Mouse (Mus musculus) hindbrain, postnatal 0 days (tissue): ENCODE data around the gene Man2a2. TPM values are rescaled to one million over a fixed set of nuclear protein-coding genes. Genes with fewer than 3 reads are reported as not detected.

Experiments
- ATAC-seq: fragments of 200-750 bp; cut with Nextera tagmentation; 2 replicates; pipeline ENCODE4 v1.8.0; 2017; ENCODE audit warnings: mild to moderate bottlenecking, moderate TSS enrichment, moderate library complexity
- DNase-seq: peaks from one replicate; pipeline ENCODE4 v3.0.0-alpha.2; 2015; ENCODE audit warnings: low spot score
- H3K27ac ChIP-seq: fragments of 300-500 bp; sonication (generic); 2 replicates; pipeline ENCODE4 v1.5.1; 2014; ENCODE audit warnings: mild to moderate bottlenecking
- H3K27me3 ChIP-seq: fragments of 300-500 bp; sonication (generic); 2 replicates; pipeline ENCODE4 v1.6.1; 2014; ENCODE audit warnings: low read length, mixed read lengths; ENCODE audit not compliant: insufficient read depth
- H3K36me3 ChIP-seq: fragments of 300-500 bp; sonication (generic); 2 replicates; pipeline ENCODE4 v1.6.1; 2014; ENCODE audit warnings: low read length, mixed read lengths; ENCODE audit not compliant: insufficient read depth
- H3K4me1 ChIP-seq: fragments of 300-500 bp; sonication (generic); 2 replicates; pipeline ENCODE4 v1.6.1; 2014; ENCODE audit warnings: antibody characterized with exemption, low read length, mixed read lengths; ENCODE audit not compliant: insufficient read depth
- H3K4me2 ChIP-seq: fragments of 300-500 bp; sonication (generic); 2 replicates; pipeline ENCODE4 v1.6.1; 2014; ENCODE audit warnings: low read depth, mild to moderate bottlenecking, low read length, moderate library complexity, mixed read lengths
- H3K4me3 ChIP-seq: fragments of 300-500 bp; sonication (generic); 2 replicates; pipeline ENCODE4 v1.5.1; 2014; ENCODE audit warnings: low read length
- H3K9ac ChIP-seq: fragments of 300-500 bp; sonication (generic); replicated peaks from 2 replicates; pipeline ENCODE4 v1.6.1; 2014; ENCODE audit warnings: mild to moderate bottlenecking, low read length, moderate library complexity, mixed read lengths
- H3K9me3 ChIP-seq: fragments of 300-500 bp; sonication (generic); 2 replicates; pipeline ENCODE4 v1.6.1; 2016; ENCODE audit warnings: low read length, mixed read lengths
- CTCF ChIP-seq: IDR thresholded peaks from 2 replicates; pipeline ENCODE4 v1.5.1; 2016; ENCODE audit warnings: antibody characterized with exemption, control low read depth, low read depth
- WGBS: fragments of 180-500 bp; shearing (Covaris S2); extraction: QIAGEN DNeasy Blood & Tissue Kit; methylation state at CpG from one replicate; pipeline ENCODE4 v1.1.7; 2014; 5-methylcytosine and 5-hydroxymethylcytosine counted together
- polyA plus RNA-seq: library from polyadenylated mRNA; unstranded; fragments of >200 nt; fragmentation: Nextera tagmentation; extraction: Ambion mirVana; gene quantifications from 2 replicates; pipeline ENCODE4 v1.2.1, GENCODE M21; 2015
- total RNA-seq: library from RNA; depleted of rRNA; stranded (reverse); fragments of >200 nt; gene quantifications from 2 replicates; pipeline ENCODE4 v1.2.3, GENCODE M21; 2014; rRNA removed

The Man2a2 gene
- total RNA-seq (55.5 and 61.3 TPM in 2 replicates), polyA plus RNA-seq (14.2 and 15.7 TPM in 2 replicates)

DNA sequence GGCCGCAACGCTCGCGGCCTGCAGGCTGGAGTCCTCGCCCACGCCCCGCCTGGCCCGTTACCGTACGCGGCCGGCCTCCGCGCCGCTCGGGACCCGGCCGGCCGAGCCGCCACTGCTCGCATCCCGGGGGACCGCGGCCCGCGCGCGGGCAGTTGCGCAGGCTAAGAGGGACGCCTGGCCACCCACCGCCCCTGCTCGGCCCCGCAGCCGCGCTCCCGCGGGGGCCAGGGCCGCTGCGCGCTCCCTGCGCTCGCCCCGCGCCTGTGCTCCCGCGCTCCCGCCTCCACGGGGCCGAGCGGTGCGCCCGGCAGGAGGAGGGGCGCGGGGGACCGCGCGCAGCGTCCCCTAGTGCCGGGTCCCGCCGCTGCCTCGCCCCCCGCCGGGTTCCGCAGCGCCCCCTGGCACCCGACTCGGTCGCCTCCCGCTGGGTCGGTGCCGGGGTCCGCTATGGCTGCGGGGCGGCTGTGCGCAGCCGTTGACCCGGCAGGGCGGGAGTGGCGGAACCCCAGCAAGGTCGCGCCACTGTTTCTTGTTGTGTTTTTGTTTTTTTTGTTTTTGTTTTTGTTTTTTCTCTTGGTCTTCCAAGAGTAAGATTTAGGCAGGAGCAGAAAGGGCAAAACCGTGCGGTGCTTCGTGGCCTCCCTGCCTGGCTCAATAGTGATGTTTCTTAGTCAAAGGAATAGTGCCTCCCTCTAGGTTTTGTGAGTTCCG is at the start of gene Man2a2:
TSS of gene Man2a2 (minus strand) at position 335 of the 711 bp plus-strand sequence.
- H3K4me3 ChIP-seq: peak within 1 kb of the TSS; percentile 96
- H3K36me3 ChIP-seq: peaks cover 20% of the 10 kb centered on the region
- peak within 1 kb of the TSS; percentile 82 for H3K4me2 ChIP-seq
- DNase-seq: peak; percentile 92
- ATAC-seq: peak; percentile 79
- peak within 1 kb of the TSS; percentile 92 for H3K9ac ChIP-seq
- peaks cover 9% of the 10 kb centered on the region for H3K4me1 ChIP-seq
- peak; percentile 10; the same call in 1 of the 2 replicates for TF ChIP-seq CTCF
- H3K9me3 ChIP-seq: no peaks in the 10 kb centered on the region
- no peaks in the 10 kb centered on the region for H3K27me3 ChIP-seq
- WGBS: under 1% methylated on average over 59 of the region's 86 CpGs
- H3K27ac ChIP-seq: peak within 1 kb of the TSS; percentile 83

DNA sequence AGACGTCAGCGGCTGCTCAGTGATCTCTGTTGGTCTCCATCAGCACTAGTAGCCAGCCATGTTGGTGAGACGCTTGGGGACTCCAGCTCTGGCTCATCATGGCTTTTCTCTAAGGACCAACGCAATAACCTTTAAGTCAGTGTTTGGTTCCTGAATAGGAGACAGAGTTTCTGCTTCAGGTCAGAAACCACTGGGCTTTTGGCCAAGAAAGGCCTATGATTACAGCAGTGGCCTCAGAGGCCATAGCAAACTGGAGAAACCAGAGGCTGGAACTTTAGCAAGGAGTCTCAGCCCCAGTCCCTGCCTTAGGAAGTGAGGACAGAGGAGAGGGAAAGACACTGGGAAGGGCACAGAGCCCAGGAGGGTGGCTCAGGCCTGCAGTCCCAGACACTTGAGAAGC is 49.4 kb upstream of the Man2a2 start:
- Histone ChIP-seq H3K9me3 (no peaks in the 10 kb centered on the region), H3K4me3 (no peak overlapping the region), H3K27me3 (no peaks in the 10 kb centered on the region), H3K27ac (no peak overlapping the region), H3K36me3 (no peaks in the 10 kb centered on the region), H3K9ac (no peak overlapping the region), H3K4me2 (no peak overlapping the region), H3K4me1 (0 out of 2 replicates have a peak, but pooled peaks cover 4% of the 10 kb centered on the region)
- WGBS: 78% methylated on average over 4 of the region's 4 CpGs
- TF ChIP-seq CTCF: no peak
- ATAC-seq (no peak), DNase-seq (no peak)

DNA sequence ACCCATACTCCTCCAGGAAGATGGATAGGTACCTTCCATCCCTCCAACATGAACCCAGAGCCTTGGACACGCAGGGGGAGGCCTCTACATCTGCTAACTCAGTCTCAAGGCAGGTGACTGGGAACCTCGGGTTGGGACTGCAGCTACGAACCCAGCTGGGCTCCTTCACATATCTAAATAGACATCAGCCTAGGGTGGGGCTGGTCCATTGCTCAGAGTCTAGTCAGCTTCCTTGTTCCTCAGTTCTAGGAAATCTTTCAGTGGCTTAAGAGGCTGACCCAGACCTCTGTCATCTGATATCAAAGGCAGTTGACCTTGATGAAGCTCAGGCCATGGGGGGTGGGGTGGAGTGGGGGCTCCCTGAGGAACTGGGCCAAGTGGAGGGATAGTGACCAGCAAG is 48.1 kb upstream of the Man2a2 start:
- 0 out of 2 replicates have a peak, but pooled peaks cover 4% of the 10 kb centered on the region for H3K4me1 ChIP-seq
- ATAC-seq: no peak
- H3K4me2 ChIP-seq: no peak overlapping the region
- no peak for TF ChIP-seq CTCF
- no peak overlapping the region for H3K27ac ChIP-seq
- H3K9me3 ChIP-seq: no peaks in the 10 kb centered on the region
- no peaks in the 10 kb centered on the region for H3K36me3 ChIP-seq
- no peak for DNase-seq
- H3K4me3 ChIP-seq: no peak overlapping the region
- H3K9ac ChIP-seq: no peak overlapping the region
- no peaks in the 10 kb centered on the region for H3K27me3 ChIP-seq
- 67% methylated on average over 3 of the region's 3 CpGs for WGBS

DNA sequence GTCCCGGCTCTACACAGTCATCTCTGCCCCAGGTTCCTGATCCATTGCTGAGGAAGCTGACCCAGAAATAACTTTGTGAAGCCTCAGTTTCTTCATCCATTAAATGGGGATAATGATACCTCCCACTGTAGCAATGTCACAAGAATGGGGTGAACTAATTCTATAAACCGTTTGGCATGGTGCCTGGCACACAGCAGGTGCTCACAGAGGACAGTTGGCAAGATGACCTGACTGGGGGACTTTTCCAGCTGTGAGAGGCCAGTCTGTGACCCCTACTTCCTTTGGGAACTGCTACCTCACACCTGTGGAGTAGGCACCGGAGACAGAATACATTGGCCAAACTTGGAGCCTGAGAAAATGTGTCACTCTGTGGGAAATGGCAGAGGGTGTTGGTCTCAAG is 46.9 kb upstream of the Man2a2 start:
- no peaks in the 10 kb centered on the region for H3K36me3 ChIP-seq
- H3K27ac ChIP-seq: no peak overlapping the region
- TF ChIP-seq CTCF: no peak
- no peak overlapping the region for H3K4me3 ChIP-seq
- WGBS: 81% methylated on average over 3 of the region's 3 CpGs
- no peak overlapping the region for H3K4me2 ChIP-seq
- ATAC-seq: no peak
- H3K9me3 ChIP-seq: no peaks in the 10 kb centered on the region
- no peak for DNase-seq
- no peak overlapping the region for H3K9ac ChIP-seq
- H3K4me1 ChIP-seq: 0 out of 2 replicates have a peak, but pooled peaks cover 4% of the 10 kb centered on the region
- no peaks in the 10 kb centered on the region for H3K27me3 ChIP-seq

DNA sequence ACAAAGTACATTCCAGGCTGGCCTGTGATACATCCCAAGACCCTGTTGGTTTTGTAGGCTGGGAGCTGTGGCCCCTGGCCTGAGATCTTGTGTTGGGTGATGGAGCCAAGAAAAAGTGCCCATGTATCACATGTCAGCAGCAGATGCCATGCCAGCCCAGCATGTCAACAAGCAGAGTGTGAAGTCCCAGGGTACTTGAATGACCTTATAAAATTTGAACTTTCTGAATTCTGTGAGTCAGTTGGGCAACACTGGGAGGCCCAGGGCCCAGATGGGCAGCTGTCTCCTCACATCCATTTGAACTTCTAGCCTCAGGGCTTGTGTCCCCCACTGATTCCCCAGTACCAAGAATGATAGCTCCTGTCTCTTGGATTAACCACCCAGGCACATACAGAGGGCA is 46.4 kb upstream of the Man2a2 start:
- H3K9me3 ChIP-seq: no peaks in the 10 kb centered on the region
- DNase-seq (no peak), ATAC-seq (no peak)
- TF ChIP-seq CTCF: no peak
- H3K27ac ChIP-seq: no peak overlapping the region
- no peaks in the 10 kb centered on the region for H3K36me3 ChIP-seq
- H3K9ac ChIP-seq: no peak overlapping the region
- no peak overlapping the region for H3K4me3 ChIP-seq
- no peak overlapping the region for H3K4me2 ChIP-seq
- H3K27me3 ChIP-seq: no peaks in the 10 kb centered on the region
- no peaks in the 10 kb centered on the region for H3K4me1 ChIP-seq

DNA sequence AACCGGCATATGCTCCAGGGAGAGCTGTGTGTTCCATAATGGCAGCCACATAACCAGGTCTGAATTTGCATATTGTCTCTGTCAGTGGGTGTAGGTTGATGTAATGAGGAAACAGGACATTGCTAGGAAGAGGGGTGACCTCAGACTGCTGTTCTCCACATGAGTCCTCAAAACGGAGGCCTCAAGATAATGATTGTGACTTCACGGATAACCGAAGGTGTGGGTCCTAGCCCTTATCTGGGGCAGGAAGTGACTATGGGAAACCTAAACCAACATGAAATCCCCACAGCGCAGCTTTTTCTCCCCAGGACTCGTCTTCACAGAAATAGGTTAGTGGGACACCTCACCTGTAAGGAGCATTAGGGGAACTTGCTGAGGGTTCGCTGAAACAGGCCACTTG is 45.8 kb upstream of the Man2a2 start:
- no peaks in the 10 kb centered on the region for H3K9me3 ChIP-seq
- H3K27me3 ChIP-seq: no peaks in the 10 kb centered on the region
- H3K36me3 ChIP-seq: no peaks in the 10 kb centered on the region
- H3K9ac ChIP-seq: no peak overlapping the region
- 88% methylated on average over 7 of the region's 7 CpGs for WGBS
- H3K4me3 ChIP-seq: no peak overlapping the region
- TF ChIP-seq CTCF: no peak
- DNase-seq (no peak), ATAC-seq (no peak)
- H3K4me1 ChIP-seq: peaks cover 3% of the 10 kb centered on the region; the same call in 1 of the 2 replicates
- H3K27ac ChIP-seq: no peak overlapping the region
- no peak overlapping the region for H3K4me2 ChIP-seq

DNA sequence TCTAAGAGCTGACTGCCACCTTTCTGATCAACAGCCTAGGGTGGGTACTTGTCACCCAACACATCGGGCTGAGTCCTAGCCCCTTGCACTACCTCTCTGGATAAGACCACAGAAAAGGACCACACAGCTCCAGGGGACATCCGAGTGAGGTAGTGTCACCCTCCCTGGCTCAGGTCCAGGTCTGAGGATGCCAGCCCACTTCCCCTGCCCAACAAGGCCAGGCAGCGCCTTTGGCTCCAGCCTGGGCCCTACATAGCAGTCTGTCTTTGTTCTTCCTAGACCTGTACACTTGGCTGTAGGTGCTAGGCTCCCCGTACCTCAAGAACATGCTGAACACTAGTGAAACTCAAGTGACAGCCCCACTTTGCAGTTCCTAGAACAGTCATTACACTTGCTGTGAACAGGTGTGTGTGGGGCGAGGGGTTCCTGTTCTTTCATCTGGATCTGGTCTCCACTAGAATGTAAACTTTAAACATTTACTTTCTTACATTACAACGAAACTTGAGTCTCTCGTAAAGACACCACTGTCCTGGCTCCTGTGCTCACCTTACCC is 43.2 kb upstream of the Man2a2 start:
- Histone ChIP-seq H3K36me3 (no peaks in the 10 kb centered on the region), H3K27me3 (no peaks in the 10 kb centered on the region), H3K27ac (no peak overlapping the region), H3K4me2 (no peak overlapping the region), H3K4me3 (no peak overlapping the region), H3K4me1 (peaks cover 3% of the 10 kb centered on the region; the same call in 1 of the 2 replicates), H3K9me3 (no peaks in the 10 kb centered on the region), H3K9ac (no peak overlapping the region)
- TF ChIP-seq CTCF: no peak
- ATAC-seq (no peak), DNase-seq (no peak)
- 78% methylated on average over 7 of the region's 7 CpGs for WGBS
